Mouse (Mus musculus) hindbrain, embryonic 14.5 days (tissue): ENCODE results near the gene Krtap24-1. TPM values are rescaled to one million over a fixed set of nuclear protein-coding genes. Genes with fewer than 3 reads are reported as not detected.

Experiments used
- ATAC-seq: fragments of 200-750 bp; cut with Nextera tagmentation; 2 replicates; pipeline ENCODE4 v1.8.0; 2017; ENCODE audit warnings: moderate number of reproducible peaks, mild to moderate bottlenecking, moderate TSS enrichment, moderate library complexity; ENCODE audit not compliant: low FRiP score
- DNase-seq: peaks from one replicate; pipeline ENCODE4 v3.0.0-alpha.2; 2015; ENCODE audit warnings: low spot score
- H3K27ac ChIP-seq: fragments of 300-500 bp; sonication (generic); 2 replicates; pipeline ENCODE4 v1.5.1; 2014; ENCODE audit warnings: mild to moderate bottlenecking, moderate library complexity
- H3K27me3 ChIP-seq: fragments of 300-500 bp; sonication (generic); 2 replicates; pipeline ENCODE4 v1.6.1; 2014; ENCODE audit warnings: mild to moderate bottlenecking, low read length, mixed read lengths; ENCODE audit not compliant: control insufficient read depth, insufficient read depth
- H3K36me3 ChIP-seq: fragments of 300-500 bp; sonication (generic); replicated peaks from 2 replicates; pipeline ENCODE4 v1.6.1; 2014; ENCODE audit not compliant: control insufficient read depth, insufficient read depth
- H3K4me1 ChIP-seq: fragments of 300-500 bp; sonication (generic); replicated peaks from 2 replicates; pipeline ENCODE4 v1.6.1; 2014; ENCODE audit warnings: antibody characterized with exemption, low read length, mixed read lengths; ENCODE audit not compliant: control insufficient read depth, insufficient read depth
- H3K4me2 ChIP-seq: fragments of 300-500 bp; sonication (generic); replicated peaks from 2 replicates; pipeline ENCODE4 v1.6.1; 2014; ENCODE audit warnings: mild to moderate bottlenecking, moderate library complexity
- H3K4me3 ChIP-seq: fragments of 300-500 bp; sonication (generic); replicated peaks from 2 replicates; pipeline ENCODE4 v1.5.1; 2014; ENCODE audit warnings: mild to moderate bottlenecking, low read length
- H3K9ac ChIP-seq: fragments of 300-500 bp; sonication (generic); 2 replicates; pipeline ENCODE4 v1.6.1; 2014
- H3K9me3 ChIP-seq: fragments of 300-500 bp; sonication (generic); 2 replicates; pipeline ENCODE4 v1.6.1; 2016; ENCODE audit warnings: low read length; ENCODE audit not compliant: control insufficient read depth
- WGBS: fragments of 180-500 bp; shearing (Covaris S2); extraction: QIAGEN DNeasy Blood & Tissue Kit; methylation state at CpG from one replicate; pipeline ENCODE4 v1.1.7; 2014; 5-methylcytosine and 5-hydroxymethylcytosine counted together
- polyA plus RNA-seq: library from polyadenylated mRNA; unstranded; fragments of >200 nt; fragmentation: Nextera tagmentation; extraction: Ambion mirVana; gene quantifications from 2 replicates; pipeline ENCODE4 v1.2.1, GENCODE M21; 2014

Gene Krtap24-1
- polyA plus RNA-seq, 1 experiment from 2014 or later: not detected

- Histone ChIP-seq H3K27ac (no peak within 1 kb of the TSS), H3K27me3 (no peaks in the 10 kb centered on the region), H3K4me1 (no peaks in the 10 kb centered on the region), H3K36me3 (no peaks in the 10 kb centered on the region), H3K4me3 (no peak within 1 kb of the TSS), H3K9me3 (no peaks in the 10 kb centered on the region), H3K9ac (no peak within 1 kb of the TSS), H3K4me2 (no peak within 1 kb of the TSS)
- no peak for ATAC-seq
- WGBS: 92% methylated on average over 4 of the region's 4 CpGs
- DNase-seq: no peak
Measured at GRCm38 (mm10) chr16:88627566-88627965, 15.5 kb upstream of the Krtap24-1 start, which contains the start of gene 2310079G19Rik. Gene 2310079G19Rik, minus strand, starts transcription at chr16:88627666.

GRCm38 (mm10) chr16:88612712-88613111 is 633 bp upstream of the Krtap24-1 start:
- H3K27ac ChIP-seq: no peak overlapping the region
- ATAC-seq: no peak
- H3K9me3 ChIP-seq: no peaks in the 10 kb centered on the region
- H3K27me3 ChIP-seq: no peaks in the 10 kb centered on the region
- no peak overlapping the region for H3K4me2 ChIP-seq
- no peaks in the 10 kb centered on the region for H3K4me1 ChIP-seq
- no peaks in the 10 kb centered on the region for H3K36me3 ChIP-seq
- no peak overlapping the region for H3K4me3 ChIP-seq
- 54% methylated on average over 4 of the region's 4 CpGs for WGBS
- H3K9ac ChIP-seq: no peak overlapping the region
- DNase-seq: no peak

- Histone ChIP-seq H3K27me3 (no peaks in the 10 kb centered on the region), H3K9me3 (no peaks in the 10 kb centered on the region), H3K4me2 (no peak overlapping the region), H3K9ac (no peak overlapping the region), H3K27ac (no peak overlapping the region), H3K4me3 (no peak overlapping the region), H3K4me1 (no peaks in the 10 kb centered on the region), H3K36me3 (no peaks in the 10 kb centered on the region)
- 86% methylated on average over 6 of the region's 6 CpGs for WGBS
- ATAC-seq: no peak
- DNase-seq: no peak
Measured at GRCm38 (mm10) chr16:88604570-88604969, 7.5 kb downstream of the Krtap24-1 start.

GRCm38 (mm10) chr16:88602464-88602863 is 9.6 kb downstream of the Krtap24-1 start:
- Histone ChIP-seq H3K27ac (no peak overlapping the region), H3K4me1 (no peaks in the 10 kb centered on the region), H3K27me3 (no peaks in the 10 kb centered on the region), H3K9ac (no peak overlapping the region), H3K4me2 (no peak overlapping the region), H3K9me3 (no peaks in the 10 kb centered on the region), H3K4me3 (no peak overlapping the region), H3K36me3 (no peaks in the 10 kb centered on the region)
- no peak for ATAC-seq
- DNase-seq: no peak
- 81% methylated on average over 1 of the region's 1 CpGs for WGBS

GRCm38 (mm10) chr16:88600303-88600702 is 11.8 kb downstream of the Krtap24-1 start:
- 85% methylated on average over 8 of the region's 8 CpGs for WGBS
- Histone ChIP-seq H3K4me2 (no peak overlapping the region), H3K9ac (no peak overlapping the region), H3K27me3 (no peaks in the 10 kb centered on the region), H3K27ac (no peak overlapping the region), H3K9me3 (no peaks in the 10 kb centered on the region), H3K4me3 (no peak overlapping the region), H3K4me1 (no peaks in the 10 kb centered on the region), H3K36me3 (no peaks in the 10 kb centered on the region)
- DNase-seq: no peak
- ATAC-seq: no peak

- H3K4me1 ChIP-seq: no peaks in the 10 kb centered on the region
- H3K4me2 ChIP-seq: no peak overlapping the region
- ATAC-seq: no peak
- 72% methylated on average over 16 of the region's 16 CpGs for WGBS
- H3K9ac ChIP-seq: no peak overlapping the region
- no peaks in the 10 kb centered on the region for H3K36me3 ChIP-seq
- no peaks in the 10 kb centered on the region for H3K9me3 ChIP-seq
- H3K27ac ChIP-seq: no peak overlapping the region
- H3K4me3 ChIP-seq: no peak overlapping the region
- H3K27me3 ChIP-seq: no peaks in the 10 kb centered on the region
- DNase-seq: no peak
Measured at GRCm38 (mm10) chr16:88599504-88600237, 12.4 kb downstream of the Krtap24-1 start.

GRCm38 (mm10) chr16:88592758-88593157 is 19.3 kb downstream of the Krtap24-1 start:
- DNase-seq: no peak

GRCm38 (mm10) chr16:88583338-88583737 is 28.7 kb downstream of the Krtap24-1 start:
- ATAC-seq: no peak
- Histone ChIP-seq H3K4me3 (no peak overlapping the region), H3K9me3 (no peaks in the 10 kb centered on the region), H3K4me2 (no peak overlapping the region), H3K27ac (no peak overlapping the region), H3K4me1 (no peaks in the 10 kb centered on the region), H3K9ac (no peak overlapping the region), H3K27me3 (no peaks in the 10 kb centered on the region), H3K36me3 (no peaks in the 10 kb centered on the region)
- 94% methylated on average over 9 of the region's 9 CpGs for WGBS
- no peak for DNase-seq

More at GRCm38 (mm10) chr16:88592758-88593157, 19.3 kb downstream of the Krtap24-1 start:
- H3K4me1 ChIP-seq: no peaks in the 10 kb centered on the region
- no peak overlapping the region for H3K4me2 ChIP-seq
- ATAC-seq: no peak
- no peaks in the 10 kb centered on the region for H3K36me3 ChIP-seq
- H3K9me3 ChIP-seq: no peaks in the 10 kb centered on the region
- H3K27ac ChIP-seq: no peak overlapping the region
- H3K27me3 ChIP-seq: no peaks in the 10 kb centered on the region
- no peak overlapping the region for H3K9ac ChIP-seq
- no peak overlapping the region for H3K4me3 ChIP-seq

- WGBS: 88% methylated on average over 4 of the region's 4 CpGs
- no peaks in the 10 kb centered on the region for H3K4me1 ChIP-seq
- ATAC-seq: no peak
Measured at GRCm38 (mm10) chr16:88575885-88576679, 36.0 kb downstream of the Krtap24-1 start.

More at GRCm38 (mm10) chr16:88575885-88576679, 36.0 kb downstream of the Krtap24-1 start:
- no peak overlapping the region for H3K27ac ChIP-seq
- H3K36me3 ChIP-seq: no peaks in the 10 kb centered on the region
- no peak overlapping the region for H3K9ac ChIP-seq
- no peaks in the 10 kb centered on the region for H3K27me3 ChIP-seq
- H3K4me2 ChIP-seq: no peak overlapping the region
- H3K4me3 ChIP-seq: no peak overlapping the region
- DNase-seq: no peak
- no peaks in the 10 kb centered on the region for H3K9me3 ChIP-seq
